Mouse (Mus musculus): ENCODE results near the gene Wdr91. TPM values are rescaled to one million over a fixed set of nuclear protein-coding genes. Genes with fewer than 3 reads are reported as not detected.
A peak's percentile ranks its signal among the peaks of the same experiment; 100 is the strongest.

Gene Wdr91
- polyA plus RNA-seq, 1 experiment from 2014 or later: 11.8 TPM

DNA sequence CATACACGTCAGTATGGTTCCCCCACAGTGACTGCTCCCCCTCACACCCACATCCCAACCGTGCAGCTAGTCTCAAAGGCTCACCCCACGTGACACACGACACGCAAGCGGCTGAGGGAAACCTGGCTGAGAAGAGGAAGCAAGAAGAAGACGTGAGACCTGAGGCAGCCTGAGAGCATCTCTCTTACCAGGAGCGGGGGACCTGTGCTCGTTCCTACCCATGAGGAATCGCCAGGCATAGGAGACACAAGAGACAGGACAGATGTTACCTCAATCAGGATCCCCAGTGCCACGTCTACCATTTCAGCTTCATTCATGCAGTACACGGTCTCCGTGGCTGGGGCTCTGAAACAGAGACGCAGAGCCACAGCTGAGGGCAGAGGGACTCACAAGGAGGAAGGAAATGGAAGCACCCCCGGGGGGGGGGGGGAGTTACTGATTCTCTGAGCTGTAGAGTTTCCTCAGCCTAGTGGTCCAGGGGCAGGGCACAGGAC is 35.4 kb downstream of the Wdr91 start:
- no peak overlapping the region for H3K9ac ChIP-seq

DNA sequence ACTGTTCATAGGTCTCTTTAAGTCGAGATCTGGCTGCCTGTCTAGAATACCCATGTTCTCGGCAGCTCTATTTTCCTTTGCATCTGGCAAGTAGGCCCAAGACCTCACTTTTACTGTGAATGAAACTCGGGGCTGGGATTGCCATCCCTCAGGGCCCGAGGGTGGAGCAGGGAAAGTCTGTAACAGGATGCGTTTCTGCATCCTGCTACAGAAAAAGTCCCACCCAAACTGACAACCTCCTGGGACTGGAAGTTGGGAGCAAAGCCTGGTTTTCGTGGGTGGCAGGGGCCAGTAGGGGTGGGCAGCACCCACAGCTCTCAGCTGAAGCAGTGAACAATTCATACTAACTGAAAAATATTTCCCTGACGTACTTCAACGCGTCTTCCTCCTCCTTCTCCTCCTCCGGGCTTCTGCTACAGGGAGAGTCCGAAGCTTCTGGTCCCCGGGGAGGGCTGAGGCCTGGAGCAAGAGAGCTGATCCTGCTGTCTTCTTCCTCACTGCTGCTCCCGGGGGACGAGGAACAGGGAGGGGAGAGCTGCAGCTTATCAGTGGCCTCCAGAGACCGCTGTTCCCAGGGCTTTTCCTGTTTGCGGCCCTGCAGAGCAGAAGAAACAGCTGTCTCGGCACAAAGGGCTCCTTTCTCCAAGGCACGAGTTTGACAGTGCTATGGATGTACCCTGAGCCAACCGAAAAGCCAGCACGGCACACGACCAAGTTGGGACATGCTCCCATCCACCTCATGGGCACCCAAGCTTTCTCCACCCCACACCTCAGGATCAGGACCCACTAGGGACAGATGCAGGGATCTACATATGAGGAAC is 36.4 kb downstream of the Wdr91 start:
- WGBS: 60% methylated on average over 21 of the region's 21 CpGs
- no peaks in the 10 kb centered on the region for H3K9me3 ChIP-seq (replicated peaks)
- H3K4me2 ChIP-seq: peak overlapping the region; percentile 14; the same call in 1 of the 2 replicates
- H3K27me3 ChIP-seq: no peaks in the 10 kb centered on the region
- peaks cover 47% of the 10 kb centered on the region for H3K4me1 ChIP-seq
- H3K4me3 ChIP-seq (replicated peaks): no peak overlapping the region
- peak overlapping the region; percentile 80 for H3K27ac ChIP-seq
- peaks cover 6% of the 10 kb centered on the region; the same call in 1 of the 2 replicates for H3K36me3 ChIP-seq
- 0 out of 2 replicates have a peak overlapping the region, but pooled peaks have one; percentile 10 for H3K9ac ChIP-seq
- no peak for ATAC-seq (replicated peaks; ENCODE audit: low FRiP score)

More for the DNA sequence above, 35.4 kb downstream of the Wdr91 start:
- H3K27ac ChIP-seq: peak overlapping the region; percentile 80
- H3K27me3 ChIP-seq: no peaks in the 10 kb centered on the region
- H3K4me3 ChIP-seq (replicated peaks): no peak overlapping the region
- peaks cover 14% of the 10 kb centered on the region; the same call in 1 of the 2 replicates for H3K36me3 ChIP-seq
- H3K4me1 ChIP-seq: peaks cover 47% of the 10 kb centered on the region
- no peaks in the 10 kb centered on the region for H3K9me3 ChIP-seq (replicated peaks)
- WGBS: 78% methylated on average over 15 of the region's 15 CpGs
- H3K4me2 ChIP-seq: no peak overlapping the region
- ATAC-seq (replicated peaks; ENCODE audit: low FRiP score): no peak

DNA sequence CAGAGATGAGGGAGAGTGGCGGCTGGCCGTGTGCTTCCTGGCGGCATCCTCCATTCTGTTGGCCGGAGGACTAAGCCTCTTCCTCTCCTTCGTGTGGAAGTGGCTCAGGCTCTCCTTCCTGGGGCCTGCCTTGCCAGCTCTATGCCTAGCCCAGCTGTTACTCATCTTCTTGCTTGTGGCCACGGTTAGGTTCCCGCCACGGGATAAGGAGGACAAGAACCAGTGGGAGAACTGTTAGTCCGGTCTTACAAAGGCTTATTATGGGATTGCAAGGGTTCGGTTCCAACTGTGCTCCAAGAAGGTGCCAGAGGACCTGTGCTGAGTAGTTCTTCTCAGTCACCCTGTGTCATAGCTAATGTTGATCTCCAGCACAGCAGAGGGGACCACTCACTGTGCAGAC is 37.8 kb downstream of the Wdr91 start:
- Histone ChIP-seq H3K4me1 (peaks cover 41% of the 10 kb centered on the region), H3K9me3 (replicated peaks) (no peaks in the 10 kb centered on the region), H3K27me3 (no peaks in the 10 kb centered on the region), H3K27ac (no peak overlapping the region), H3K4me3 (replicated peaks) (no peak overlapping the region), H3K9ac (no peak overlapping the region), H3K4me2 (no peak overlapping the region), H3K36me3 (0 out of 2 replicates have a peak, but pooled peaks cover 3% of the 10 kb centered on the region)
- ATAC-seq (replicated peaks; ENCODE audit: low FRiP score): no peak
- 86% methylated on average over 10 of the region's 10 CpGs for WGBS

DNA sequence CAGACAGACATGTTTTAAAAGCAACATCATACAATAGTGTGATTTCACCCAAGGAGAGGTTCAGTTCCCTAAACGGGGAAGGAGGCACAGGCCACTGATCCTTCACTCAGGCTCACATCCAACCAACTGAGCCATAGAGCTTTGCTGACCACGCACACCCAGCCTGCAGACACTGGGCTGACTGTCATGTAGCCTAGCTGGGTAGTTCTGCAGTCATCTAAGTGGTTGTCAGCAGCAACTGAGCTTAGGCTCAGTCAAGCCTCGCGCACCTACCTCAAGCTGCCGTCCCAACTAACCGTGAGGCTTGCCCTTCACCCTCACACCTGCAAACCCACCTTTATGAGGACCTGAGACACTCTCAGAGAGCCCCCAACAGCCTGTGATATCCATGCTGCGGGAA is 38.7 kb downstream of the Wdr91 start:
- H3K9me3 ChIP-seq (replicated peaks): no peaks in the 10 kb centered on the region
- H3K4me3 ChIP-seq (replicated peaks): no peak overlapping the region
- H3K27ac ChIP-seq: no peak overlapping the region
- ATAC-seq (replicated peaks; ENCODE audit: low FRiP score): no peak
- H3K36me3 ChIP-seq: 0 out of 2 replicates have a peak, but pooled peaks cover 3% of the 10 kb centered on the region
- 90% methylated on average over 7 of the region's 7 CpGs for WGBS
- H3K4me1 ChIP-seq: peaks cover 40% of the 10 kb centered on the region
- H3K9ac ChIP-seq: no peak overlapping the region
- H3K27me3 ChIP-seq: no peaks in the 10 kb centered on the region
- H3K4me2 ChIP-seq: no peak overlapping the region

DNA sequence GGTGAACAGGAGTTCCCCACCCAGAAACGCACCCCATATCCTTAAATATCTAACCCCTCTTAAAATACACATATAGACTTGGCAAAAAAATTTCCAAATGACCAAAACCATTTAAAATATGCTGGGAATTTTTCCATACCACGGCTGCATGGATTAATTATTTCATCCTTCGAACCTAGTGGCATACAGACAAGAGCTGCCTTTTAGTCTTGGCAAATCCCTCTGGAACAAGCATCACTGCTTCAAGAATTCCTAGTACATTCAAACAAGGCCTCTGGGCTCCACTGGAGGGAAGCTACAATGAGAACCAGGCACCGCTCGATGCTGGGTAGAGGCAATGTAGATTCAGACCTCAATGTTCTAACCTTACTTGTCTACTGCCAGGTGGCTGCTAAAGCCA is 40.0 kb downstream of the Wdr91 start:
- Histone ChIP-seq H3K9ac (no peak overlapping the region), H3K4me3 (replicated peaks) (no peak overlapping the region), H3K27ac (no peak overlapping the region), H3K36me3 (0 out of 2 replicates have a peak, but pooled peaks cover 3% of the 10 kb centered on the region), H3K4me2 (no peak overlapping the region), H3K27me3 (no peaks in the 10 kb centered on the region), H3K9me3 (replicated peaks) (no peaks in the 10 kb centered on the region), H3K4me1 (peaks cover 37% of the 10 kb centered on the region)
- no peak for ATAC-seq (replicated peaks; ENCODE audit: low FRiP score)
- WGBS: 84% methylated on average over 5 of the region's 5 CpGs

DNA sequence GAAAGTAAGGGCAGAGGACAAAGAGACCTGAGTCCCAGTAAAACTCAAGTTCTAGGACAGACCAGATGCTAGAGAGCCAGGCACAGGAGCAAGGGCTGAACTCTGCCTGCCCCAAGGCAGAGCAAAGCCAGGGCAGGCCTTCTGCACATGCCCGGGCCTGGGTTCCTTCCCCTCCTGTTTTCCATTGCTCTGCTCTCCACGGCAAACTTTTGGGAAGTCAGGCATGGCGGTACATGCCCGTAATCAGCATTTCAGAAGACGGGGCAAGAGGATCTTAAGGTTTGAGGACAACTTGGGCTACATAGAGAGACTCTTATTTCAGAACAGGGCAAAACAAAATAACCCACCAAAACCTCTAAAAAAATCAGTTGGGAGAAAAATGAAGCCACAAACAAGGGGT is 40.5 kb downstream of the Wdr91 start:
- no peaks in the 10 kb centered on the region for H3K27me3 ChIP-seq
- no peak overlapping the region; the same call in 1 of the 2 replicates for H3K27ac ChIP-seq
- H3K36me3 ChIP-seq: 0 out of 2 replicates have a peak, but pooled peaks cover 3% of the 10 kb centered on the region
- H3K4me3 ChIP-seq (replicated peaks): no peak overlapping the region
- 85% methylated on average over 5 of the region's 5 CpGs for whole genome bisulfite sequencing
- peaks cover 39% of the 10 kb centered on the region for H3K4me1 ChIP-seq
- ATAC-seq (replicated peaks; ENCODE audit: low FRiP score): no peak
- no peaks in the 10 kb centered on the region for H3K9me3 ChIP-seq (replicated peaks)
- H3K4me2 ChIP-seq: no peak overlapping the region
- no peak overlapping the region for H3K9ac ChIP-seq

- 0 out of 2 replicates have a peak, but pooled peaks cover 1% of the 10 kb centered on the region for H3K36me3 ChIP-seq
- H3K4me1 ChIP-seq: peaks cover 33% of the 10 kb centered on the region
- H3K9me3 ChIP-seq (replicated peaks): no peaks in the 10 kb centered on the region
- 69% methylated on average over 13 of the region's 13 CpGs for WGBS
- no peak overlapping the region for H3K4me2 ChIP-seq
- no peak overlapping the region for H3K9ac ChIP-seq
- no peak for ATAC-seq (replicated peaks; ENCODE audit: low FRiP score)
- H3K4me3 ChIP-seq (replicated peaks): no peak overlapping the region
- H3K27ac ChIP-seq: peak overlapping the region; percentile 9; the same call in 1 of the 2 replicates
- no peaks in the 10 kb centered on the region for H3K27me3 ChIP-seq
Observed at GRCm38 (mm10) chr6:34869225-34869915, 41.3 kb downstream of the Wdr91 start.

DNA sequence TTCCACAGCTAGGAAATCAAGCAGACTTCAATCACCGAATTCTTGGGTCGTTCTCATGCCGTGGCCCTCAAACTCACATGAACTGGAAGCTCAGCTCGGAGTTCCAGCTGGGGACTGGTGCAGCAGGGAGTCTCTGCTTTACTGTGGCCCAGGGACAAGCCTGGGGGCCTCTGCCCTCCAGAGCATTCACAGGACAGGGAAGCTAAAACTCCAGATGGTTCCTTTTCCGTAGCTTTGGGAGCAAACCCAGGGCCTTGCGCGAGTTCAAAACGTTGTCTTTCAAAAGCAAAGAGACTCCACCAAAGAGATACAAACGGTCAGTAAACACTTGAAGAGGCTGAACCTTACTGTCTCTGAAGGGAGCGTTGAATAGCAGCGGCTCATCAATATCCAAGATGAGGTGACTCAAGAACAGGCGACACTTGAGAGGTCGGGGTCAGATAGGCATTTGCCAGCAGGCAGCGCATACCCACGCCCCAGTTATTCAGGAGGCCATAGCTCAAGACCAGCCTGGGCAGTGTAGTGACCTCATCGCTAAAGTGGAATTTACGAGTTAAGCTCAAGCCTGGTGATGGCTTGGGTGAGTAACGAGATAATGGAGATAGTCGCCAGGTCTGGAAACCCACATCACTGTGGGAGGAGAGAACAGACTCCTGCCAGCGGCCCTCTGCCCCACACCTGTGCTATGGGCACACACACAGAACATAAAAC is 42.0 kb downstream of the Wdr91 start:
- Histone ChIP-seq H3K27ac (peak overlapping the region; percentile 9; the same call in 1 of the 2 replicates), H3K27me3 (no peaks in the 10 kb centered on the region), H3K9ac (no peak overlapping the region), H3K4me1 (peaks cover 26% of the 10 kb centered on the region), H3K4me3 (replicated peaks) (no peak overlapping the region), H3K36me3 (no peaks in the 10 kb centered on the region), H3K9me3 (replicated peaks) (no peaks in the 10 kb centered on the region), H3K4me2 (no peak overlapping the region)
- ATAC-seq (replicated peaks; ENCODE audit: low FRiP score): no peak
- 81% methylated on average over 20 of the region's 20 CpGs for WGBS

GRCm38 (mm10) chr6:34867995-34868350 is 42.7 kb downstream of the Wdr91 start:
- Histone ChIP-seq H3K4me1 (peaks cover 32% of the 10 kb centered on the region), H3K4me2 (no peak overlapping the region), H3K27me3 (no peaks in the 10 kb centered on the region), H3K9me3 (replicated peaks) (no peaks in the 10 kb centered on the region), H3K9ac (no peak overlapping the region), H3K36me3 (no peaks in the 10 kb centered on the region), H3K27ac (no peak overlapping the region), H3K4me3 (replicated peaks) (no peak overlapping the region)
- 80% methylated on average over 10 of the region's 10 CpGs for WGBS
- no peak for ATAC-seq (replicated peaks; ENCODE audit: low FRiP score)

GRCm38 (mm10) chr6:34867301-34867994 is 43.2 kb downstream of the Wdr91 start:
- Histone ChIP-seq H3K27ac (no peak overlapping the region), H3K9ac (no peak overlapping the region)

DNA sequence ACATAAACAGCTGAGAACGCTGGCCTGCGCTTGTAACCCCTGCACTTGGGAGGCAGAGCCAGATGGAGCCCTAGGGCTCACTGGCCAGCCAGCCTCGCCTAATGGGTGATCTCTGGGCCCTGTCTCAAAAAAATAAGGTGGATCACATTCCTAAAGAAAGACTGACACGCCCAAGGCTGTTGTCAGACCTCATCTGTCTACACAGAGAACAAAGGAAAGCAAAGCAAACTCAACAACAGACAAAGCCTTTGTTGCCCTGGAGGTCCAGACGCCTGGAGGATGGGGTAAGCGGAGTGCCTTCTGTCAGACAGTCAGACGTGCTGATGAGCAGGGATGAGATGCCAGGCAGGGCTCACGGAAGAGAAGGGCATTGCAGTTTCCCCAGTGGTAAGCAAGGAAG is 43.9 kb downstream of the Wdr91 start:
- ATAC-seq (replicated peaks; ENCODE audit: low FRiP score): no peak
- Histone ChIP-seq H3K27me3 (no peaks in the 10 kb centered on the region), H3K36me3 (no peaks in the 10 kb centered on the region), H3K9me3 (replicated peaks) (no peaks in the 10 kb centered on the region), H3K27ac (no peak overlapping the region), H3K4me2 (no peak overlapping the region), H3K4me3 (replicated peaks) (no peak overlapping the region), H3K9ac (no peak overlapping the region), H3K4me1 (peaks cover 37% of the 10 kb centered on the region)
- 70% methylated on average over 8 of the region's 8 CpGs for WGBS

More at GRCm38 (mm10) chr6:34867301-34867994, 43.2 kb downstream of the Wdr91 start:
- Histone ChIP-seq H3K36me3 (no peaks in the 10 kb centered on the region), H3K9me3 (replicated peaks) (no peaks in the 10 kb centered on the region), H3K4me2 (no peak overlapping the region), H3K4me1 (peaks cover 36% of the 10 kb centered on the region), H3K4me3 (replicated peaks) (no peak overlapping the region), H3K27me3 (no peaks in the 10 kb centered on the region)
- 74% methylated on average over 16 of the region's 16 CpGs for WGBS
- ATAC-seq (replicated peaks; ENCODE audit: low FRiP score): no peak

Data from kidney, embryonic 15.5 days (tissue).